Mouse (Mus musculus): ENCODE data around the gene Aqp12.

The Aqp12 gene

DNA sequence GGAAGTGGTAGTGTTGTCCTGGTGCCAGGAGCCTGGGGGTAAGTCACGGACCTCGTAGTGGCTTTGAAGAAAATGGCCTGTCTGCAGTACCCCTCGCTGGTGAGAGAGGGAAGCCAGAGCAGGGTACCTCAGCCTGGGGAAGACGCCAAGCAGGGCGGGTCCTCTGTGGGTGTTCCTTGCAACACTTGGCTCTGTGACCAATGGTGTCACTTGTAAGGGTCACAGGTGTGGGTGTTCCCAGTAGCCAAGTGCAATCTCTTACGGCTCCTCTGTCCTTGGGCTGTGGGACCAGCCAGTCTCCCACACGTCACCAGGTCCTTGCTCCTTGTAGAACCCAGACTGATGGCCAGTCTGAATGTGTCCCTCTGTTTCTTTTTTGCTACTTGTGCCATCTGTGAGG lies at the start of gene Aqp12:
TSS of gene Aqp12 (plus strand) at position 274 of the 400 bp plus-strand sequence.
- no peak for DNase-seq

DNA sequence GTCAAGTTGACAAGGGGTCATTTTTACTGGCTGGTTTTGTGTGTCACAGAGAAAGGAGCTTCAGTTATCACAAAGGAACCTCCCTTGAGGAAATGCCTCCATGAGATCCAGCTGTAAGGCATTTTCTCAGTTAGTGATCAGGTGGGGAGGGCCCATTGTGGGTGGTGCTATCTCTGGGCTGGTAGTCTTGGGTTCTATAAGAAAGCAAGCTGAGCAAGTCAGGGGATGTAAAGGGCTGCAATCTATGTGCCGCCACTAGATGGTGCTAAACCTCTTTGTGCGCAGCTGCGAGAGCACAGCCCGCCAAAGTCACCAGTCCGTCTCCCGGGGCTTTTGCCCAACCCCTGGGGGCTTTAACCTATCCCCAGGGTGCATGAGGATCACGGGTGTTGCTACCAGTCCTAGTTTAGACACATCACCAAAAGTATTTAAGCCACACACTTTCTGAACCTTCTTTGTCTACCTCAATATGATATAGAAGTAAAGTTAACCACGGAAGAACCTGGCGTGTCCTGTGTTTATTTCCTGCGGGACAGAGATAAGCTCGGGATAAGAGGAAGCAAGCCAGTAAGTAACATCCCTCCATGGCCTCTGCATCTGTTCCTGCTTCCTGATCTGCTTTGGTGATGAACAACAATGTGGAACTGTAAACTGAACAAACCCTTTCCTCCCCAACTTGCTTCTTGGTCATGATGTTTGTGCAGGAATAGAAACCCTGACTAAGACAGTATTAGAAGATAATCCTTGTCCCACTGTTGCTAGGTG lies 49.4 kb upstream of the Aqp12 start:
- peak; percentile 95 for DNase-seq

DNA sequence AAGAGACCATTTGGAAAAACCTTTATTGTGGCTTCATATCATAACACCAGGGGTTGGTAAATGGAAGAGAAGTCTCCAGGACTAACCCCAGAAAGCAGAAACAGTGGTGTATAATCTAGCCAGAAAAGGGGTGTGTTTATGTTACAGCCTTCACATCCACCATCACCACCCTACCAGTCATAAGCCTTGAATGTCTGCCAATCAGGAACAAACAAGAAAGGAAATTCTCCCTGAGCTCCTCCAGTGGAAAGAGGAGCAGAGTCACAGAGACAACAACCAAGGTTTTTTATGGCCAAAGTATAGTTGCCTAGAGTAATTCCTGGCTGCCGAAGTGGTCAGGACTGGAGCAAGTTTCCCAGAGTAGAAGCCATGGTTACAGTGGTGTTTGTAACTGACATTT lies 47.1 kb upstream of the Aqp12 start:
- DNase-seq, result peak; percentile 67

DNA sequence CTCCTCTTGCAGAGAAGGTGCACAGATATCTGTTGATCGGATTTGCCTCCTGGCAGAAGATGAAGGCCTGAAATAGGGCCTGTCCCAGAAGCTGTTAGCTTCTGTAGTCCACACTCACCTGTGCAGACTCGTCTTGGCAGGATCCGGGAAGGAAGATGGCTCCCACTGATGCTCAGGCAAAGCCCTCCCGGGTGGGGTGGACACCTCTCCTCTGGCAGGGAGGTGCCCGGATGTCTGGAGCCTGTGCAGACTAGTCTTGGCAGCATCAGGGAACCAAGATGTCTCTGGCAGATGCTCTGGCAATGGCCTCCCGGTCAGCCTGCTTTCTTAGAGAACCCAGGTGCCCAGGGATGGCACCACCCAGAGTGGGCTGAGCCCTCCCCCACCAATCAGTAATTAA lies 35.3 kb upstream of the Aqp12 start:
- DNase-seq, result peak; percentile 86

DNA sequence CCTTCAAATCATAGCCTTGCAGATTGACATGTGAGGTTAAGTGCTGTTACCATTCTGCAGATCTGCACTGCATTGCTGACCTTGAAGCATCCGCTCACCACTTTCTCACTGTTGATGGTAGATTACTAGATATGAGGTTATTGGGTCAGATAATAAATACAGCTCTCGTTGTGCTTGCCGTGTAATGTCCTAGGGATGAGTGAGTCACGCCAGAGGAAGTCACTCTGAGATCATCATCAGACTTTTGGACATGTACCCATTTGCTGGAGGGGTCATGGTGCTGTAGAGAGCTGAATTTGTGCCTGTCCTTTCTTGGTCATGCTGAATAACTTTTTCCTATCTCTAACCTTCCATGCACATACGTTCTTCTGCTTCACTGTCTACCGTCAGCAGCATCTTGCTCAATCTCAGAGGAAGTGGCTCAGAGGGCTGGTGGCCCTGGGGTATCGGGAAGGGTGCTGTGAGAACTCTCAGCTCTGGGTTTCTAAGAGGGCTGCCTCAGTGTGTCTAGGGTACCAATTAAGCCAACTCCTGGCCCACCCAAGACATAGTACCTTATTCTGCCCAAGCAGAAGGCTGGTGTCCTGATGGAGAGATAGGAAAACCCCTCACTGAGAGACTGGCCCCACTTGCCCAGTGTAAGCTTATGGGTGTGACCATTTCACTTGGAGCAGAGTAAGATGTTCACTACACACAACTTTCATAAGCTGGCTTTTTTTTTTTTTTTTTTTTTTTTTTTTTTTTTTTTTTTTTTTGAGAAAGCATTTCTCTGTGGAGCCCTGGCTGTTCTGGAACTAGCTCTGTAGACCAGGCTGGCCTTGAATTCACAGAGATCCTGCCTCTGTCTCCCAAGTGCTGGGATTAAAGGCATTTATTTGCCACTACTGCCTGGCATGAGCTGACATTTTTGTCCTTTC lies 34.0 kb upstream of the Aqp12 start:
- DNase-seq, result peak; percentile 87

DNA sequence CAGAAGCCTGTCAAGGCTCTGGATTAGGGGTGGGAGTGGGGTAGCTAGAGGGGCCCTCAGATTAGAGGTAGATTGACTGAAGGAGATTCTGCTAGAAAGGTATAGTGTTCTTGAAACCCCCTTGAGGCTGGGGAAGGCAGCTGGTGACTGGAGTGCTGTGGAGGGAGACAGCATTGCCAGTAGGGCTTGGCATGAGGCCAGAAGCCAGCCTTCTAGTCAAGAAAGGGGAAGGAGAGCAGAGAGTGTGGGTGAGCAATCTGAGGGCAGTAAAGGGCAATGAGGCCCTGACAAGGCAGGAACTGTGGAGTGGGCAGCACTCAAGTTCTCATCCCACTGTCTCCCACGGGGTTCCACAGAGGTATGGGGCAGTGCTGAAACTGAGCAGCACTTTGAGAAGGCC lies 33.3 kb upstream of the Aqp12 start:
- DNase-seq, result peak; percentile 95

DNA sequence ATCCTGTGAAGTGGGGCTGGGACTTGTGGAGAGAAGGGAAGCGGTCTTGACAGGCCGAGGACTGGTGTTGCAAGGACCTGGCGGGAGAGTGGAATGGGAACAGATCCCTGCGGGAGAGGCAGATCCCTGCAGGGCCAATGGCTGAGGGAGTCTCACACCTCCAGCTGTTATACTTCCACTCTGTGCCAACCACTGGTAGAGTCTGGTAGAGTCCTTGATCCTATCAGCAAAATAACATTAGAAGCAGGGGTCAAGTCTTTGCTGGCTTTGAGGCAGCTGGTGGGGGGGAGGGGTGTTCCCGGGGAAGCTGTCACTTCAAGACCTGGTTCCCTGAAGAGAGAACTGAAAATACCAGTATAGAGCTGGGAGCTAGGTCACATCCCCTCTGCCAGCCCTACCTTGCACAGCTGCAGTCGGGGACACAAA lies 30.0 kb upstream of the Aqp12 start:
- DNase-seq, result peak; percentile 94

DNA sequence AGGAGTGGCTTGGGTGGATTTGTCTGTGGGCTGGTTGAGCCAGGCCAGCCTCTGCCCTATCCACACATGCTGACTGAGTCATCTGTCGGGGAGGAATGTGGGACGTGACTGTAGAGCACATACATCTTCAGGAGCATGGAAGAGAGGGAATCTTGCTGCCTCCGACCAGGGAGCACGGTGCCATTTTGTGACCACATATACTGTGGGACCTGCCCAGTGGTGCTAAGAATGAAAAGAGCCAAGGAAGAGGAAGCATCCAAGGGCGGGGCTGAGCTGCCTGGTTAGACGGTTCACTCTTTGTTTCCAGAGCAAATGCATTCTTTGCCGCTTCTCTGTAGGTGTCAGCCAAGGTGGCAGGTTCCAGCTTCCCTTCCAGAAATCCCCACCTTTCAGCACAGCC lies 27.5 kb upstream of the Aqp12 start:
- DNase-seq, result peak; percentile 88

DNA sequence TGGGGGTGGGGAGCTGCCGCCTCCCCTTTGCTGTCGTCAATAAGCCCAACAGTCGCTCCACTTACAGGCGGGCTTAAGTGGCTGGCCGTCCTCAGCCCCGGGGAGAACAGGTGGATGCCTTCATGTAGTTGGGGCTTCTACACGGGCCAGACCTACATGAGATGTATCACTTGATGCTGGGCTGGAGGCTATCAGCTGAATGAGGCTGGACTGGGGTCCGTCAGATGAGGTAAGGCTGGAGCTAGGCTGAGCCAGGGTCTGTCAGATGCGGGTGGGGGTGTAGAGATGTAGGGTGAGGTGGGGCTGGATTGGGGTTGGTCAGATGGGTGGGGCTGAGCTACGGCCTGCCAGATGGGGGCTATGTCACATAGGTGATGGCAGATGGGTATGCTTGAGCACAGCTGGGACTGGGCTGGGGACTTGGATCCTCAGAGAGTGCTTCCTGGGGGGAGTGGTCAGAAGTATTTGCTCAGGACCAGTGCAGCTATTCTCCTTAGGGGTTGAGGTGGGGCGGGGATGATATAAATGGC lies 27.0 kb upstream of the Aqp12 start:
- peak; percentile 93 for DNase-seq

DNA sequence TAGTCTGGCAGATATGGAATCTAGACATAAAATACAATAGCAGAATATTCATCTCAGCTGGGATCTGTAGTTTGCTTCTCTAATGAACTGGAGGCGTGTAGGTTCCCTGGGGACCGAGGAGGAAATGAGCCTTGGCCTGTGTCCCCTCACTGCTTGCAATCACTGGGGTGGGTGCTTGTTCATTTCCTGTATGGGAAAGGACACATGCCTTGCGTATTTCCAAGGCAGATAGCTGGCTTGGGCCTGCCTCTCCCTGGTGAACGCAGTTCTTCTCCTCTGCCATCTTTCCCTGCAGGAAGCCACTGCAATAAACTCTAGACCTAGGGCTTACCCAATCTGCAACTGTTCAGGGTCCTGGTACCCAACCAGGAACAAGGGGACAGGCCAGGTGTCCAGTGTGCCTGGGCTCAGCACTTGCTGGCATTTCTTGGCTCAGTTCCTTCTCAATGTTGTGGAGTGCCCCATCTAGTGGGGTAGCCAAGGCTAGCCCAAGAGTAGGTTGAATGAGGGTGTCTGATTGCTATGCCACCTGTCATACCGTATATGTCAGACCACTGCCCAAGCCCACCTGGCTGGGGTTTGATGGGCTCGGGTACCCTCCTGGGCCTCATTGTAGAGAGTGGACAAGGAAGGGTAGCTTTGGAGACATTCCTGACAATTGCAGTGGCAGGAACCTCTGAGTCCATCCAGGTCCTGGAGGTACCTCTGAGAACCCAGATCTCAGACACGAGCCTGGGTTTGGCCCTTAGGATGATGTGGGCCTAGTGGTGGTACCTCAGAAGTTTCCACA lies 24.9 kb upstream of the Aqp12 start:
- peak; percentile 99 for DNase-seq

DNA sequence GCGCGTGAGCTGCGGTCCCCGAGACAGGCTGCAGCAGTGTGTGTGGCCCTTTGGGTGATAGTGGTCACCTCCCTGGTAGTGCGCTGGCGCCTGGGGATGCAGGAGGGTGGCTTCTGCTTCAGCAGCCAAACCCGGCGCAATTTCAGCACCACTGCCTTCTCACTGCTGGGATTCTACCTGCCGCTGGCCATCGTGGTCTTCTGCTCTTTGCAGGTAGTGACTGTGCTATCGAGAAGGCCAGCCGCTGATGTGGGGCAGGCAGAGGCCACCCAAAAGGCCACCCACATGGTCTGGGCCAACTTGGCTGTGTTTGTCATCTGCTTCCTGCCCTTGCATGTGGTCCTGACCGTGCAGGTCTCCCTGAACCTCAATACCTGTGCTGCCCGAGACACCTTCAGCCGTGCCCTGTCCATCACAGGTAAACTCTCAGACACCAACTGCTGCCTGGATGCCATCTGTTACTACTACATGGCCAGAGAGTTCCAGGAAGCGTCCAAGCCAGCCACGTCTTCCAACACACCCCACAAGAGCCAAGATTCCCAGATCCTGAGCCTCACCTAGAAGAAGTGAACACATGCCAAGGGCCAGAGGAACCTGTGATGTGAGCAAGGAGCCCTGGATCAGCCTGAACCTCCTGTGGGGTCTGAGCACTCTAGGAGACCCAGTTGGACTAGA lies 23.1 kb upstream of the Aqp12 start:
- peak; percentile 87 for DNase-seq

DNA sequence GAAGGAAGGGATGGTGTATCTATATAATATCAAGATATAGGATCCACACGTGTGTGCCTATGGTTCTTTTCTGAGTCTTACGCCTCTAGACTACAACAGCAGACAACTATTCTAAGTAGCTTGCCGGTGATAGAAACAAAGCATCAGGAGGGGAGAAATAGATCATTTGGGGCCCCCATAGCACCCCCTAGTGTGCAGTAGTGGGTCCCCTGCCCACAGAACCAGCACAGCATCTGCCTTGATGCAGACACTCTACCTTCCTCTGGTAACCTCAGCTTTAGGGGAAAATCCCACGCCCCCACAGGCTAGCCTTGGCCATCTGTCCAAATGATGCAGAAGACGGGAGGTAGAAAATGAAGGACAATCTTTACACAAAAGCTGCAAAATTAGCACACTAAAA lies 21.1 kb upstream of the Aqp12 start:
- DNase-seq, result no peak

DNA sequence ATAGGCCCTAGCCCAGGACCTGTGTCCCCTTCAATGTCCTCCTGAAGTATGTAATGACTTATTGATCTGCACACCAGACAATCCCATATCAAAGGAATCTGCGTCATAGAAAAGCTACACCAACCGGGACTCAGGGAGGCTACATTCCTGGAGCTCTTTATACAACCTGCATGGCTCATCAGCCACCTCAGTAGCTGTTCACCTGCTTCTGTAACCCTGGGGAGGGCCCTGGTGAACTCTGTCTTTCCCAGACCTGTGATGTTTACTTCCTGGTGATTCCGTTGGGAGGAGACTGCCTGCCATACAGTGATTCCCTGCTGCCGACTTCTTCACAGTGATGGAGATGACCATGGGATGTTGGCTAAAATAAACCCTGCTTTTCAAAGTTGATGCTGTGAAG lies 17.2 kb upstream of the Aqp12 start:
- peak; percentile 43 for DNase-seq

DNA sequence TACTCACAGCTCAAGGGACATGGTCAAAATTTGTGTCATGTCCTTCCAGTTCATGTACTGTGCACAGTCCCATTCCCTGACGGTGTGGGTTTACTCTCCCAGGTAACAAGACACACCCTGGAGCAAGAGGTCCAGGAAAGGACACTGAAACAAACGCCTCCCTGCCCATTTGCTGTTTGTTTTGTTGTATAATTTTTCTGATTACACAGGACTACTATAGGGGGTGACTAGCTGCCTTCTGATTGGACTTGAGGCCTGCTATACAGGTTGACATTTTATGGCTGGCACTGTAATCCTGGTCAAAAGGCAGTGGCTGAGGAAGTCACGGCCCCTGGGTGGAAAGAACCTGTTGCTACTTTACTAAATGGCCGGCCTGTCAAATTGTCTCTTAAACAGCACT lies 16.2 kb upstream of the Aqp12 start:
- peak; percentile 48 for DNase-seq

DNA sequence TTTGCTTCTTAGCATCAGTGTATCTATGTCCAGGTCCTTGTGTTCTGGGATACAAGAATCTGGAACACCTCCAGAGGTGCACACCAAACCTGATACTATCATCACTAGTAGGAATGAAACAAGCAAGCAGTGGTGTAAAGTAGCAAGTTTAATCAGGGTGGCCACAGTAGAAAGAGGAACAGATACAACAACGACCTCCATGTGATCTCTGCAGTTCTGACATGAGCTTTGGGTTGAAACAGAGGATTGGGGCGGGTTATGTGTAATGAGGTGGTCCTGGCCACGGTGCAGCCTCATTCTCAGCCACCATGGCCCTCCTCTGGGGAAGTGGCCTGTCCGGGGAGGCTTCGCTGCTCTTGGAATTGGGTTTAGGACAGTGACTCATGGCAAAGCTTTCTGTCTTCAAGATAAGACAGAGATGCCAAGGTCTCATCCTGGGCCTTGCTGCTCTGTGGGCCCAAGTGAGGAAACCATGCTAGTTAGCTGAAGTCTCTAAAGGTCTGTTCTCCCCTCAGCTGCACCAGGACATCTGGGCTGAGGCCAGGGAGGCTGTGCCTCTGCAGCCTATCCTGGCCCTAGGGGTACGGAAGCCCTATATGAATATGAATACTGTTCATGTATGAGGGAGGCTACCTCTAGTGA lies 13.8 kb upstream of the Aqp12 start:
- peak; percentile 70 for DNase-seq

DNA sequence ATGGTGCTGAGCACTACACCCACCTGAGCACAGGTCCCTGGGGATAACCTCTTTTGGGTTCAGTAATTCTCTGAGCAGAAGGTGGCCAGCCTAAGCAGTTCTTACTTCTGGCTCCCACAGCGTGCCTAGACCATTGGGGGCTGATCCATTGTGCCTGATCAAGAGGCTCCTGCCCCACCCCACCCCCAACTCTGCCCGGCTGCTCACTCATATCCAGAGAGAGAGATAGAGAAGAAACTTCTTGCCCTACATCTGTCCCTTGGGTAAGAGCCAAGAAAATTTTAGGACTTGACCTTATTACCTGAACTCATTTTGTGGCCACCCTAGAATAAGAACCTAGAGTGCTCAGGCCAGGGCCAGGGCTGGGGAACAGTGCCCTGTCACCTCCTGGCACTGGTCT lies 13.3 kb upstream of the Aqp12 start:
- no peak for DNase-seq

DNA sequence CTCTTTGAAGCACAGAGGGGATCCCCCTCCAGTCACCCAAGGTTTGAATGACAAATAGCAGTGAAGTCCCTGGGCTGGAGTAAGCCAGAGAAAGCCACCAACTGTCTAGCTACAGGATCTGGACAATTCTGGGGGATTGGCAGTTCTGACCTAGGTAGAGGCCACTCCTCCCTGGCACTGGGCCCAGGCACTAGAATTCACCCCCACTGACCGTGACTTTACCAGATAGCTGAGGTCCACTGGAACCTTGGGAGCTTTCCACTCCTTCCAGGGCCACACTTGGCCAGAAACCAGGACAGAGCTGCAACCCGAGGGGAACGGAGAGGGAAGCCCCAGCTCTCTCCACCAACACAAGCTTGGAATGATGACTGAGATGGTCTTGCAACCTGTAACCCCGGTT lies 3.1 kb downstream of the Aqp12 start:
- DNase-seq, result no peak

DNA sequence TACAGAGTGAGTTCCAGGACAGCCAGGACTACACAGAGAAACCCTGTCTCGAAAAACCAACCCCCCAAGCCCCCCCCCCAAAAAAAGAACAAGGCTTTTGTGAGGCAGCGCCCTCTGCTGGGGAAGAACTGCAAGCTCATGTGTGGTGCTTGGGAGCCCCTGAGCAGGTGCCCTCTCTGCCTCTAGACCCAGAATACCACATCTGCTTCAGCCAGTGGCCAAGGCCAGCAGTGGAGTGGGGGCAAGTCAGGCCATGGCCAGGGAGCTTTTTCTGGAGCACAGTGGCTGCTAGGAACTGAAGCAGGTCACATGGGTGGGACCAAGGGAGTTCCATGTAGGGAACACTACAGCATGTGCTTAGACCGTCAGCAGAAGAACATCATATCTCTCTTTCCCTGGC lies 4.6 kb downstream of the Aqp12 start:
- DNase-seq, result peak; percentile 94

DNA sequence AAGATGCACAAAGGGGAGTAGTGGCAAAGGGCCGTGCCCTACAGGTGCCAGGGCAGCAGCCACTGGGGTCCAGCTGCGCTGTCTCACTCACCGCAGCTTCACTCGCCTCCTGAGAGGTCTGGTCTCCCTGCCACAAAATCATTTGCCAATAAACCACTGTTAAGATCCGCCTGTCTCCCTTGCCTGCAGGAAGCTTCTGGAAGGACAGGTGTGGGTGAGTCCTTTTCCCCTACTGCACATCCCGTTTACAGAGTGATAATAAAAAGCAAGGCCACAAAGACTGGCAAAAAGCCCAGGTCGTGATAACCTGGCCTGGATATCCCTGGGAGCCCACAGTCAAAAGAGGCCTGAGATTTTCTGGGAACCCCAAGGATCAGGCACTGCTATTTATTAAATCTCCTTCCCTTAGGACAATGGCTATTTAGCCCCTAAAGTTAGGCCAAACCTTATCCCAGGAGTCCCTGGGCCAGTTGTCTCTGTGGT lies 6.0 kb downstream of the Aqp12 start:
- peak; percentile 94 for DNase-seq

DNA sequence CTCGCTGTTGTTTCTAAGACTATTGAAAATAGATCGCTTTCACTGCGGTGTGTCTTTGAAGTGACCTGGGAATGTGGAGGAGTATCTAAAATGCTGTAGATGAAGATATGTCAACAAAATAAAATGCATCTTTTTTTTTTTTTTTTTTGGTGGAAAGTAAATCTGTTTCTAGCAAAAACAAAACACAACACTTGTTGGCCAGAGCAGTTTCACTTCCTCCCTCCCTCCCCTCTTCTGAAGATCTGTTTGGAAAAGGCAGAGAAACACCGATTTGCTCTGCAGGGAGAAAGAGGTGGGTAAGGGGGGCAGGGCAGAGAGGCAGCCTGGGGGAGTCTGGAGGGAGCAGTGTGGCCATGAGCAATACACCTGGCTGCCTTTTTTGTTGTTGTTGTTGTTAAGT lies 7.2 kb downstream of the Aqp12 start:
- no peak for DNase-seq

DNA sequence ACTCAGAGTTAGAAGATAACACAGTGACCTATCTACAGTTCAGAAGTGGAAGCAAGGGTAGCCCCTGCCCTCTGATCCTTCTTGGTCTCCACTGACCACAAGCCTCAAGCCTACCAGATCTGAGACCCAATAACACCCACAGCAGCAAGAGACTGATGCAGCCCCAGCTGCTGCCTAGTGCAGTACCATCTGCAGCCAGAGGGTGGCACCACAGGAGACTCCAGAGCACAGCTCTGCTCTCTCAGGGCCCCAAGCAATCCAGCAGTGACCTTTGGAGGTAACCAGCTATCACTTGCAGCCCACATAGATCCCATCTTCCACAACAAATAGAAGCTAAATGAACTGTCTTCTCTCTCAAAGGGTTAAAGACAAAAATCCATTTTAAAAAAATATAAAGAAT lies 8.3 kb downstream of the Aqp12 start:
- DNase-seq, result peak; percentile 95

DNA sequence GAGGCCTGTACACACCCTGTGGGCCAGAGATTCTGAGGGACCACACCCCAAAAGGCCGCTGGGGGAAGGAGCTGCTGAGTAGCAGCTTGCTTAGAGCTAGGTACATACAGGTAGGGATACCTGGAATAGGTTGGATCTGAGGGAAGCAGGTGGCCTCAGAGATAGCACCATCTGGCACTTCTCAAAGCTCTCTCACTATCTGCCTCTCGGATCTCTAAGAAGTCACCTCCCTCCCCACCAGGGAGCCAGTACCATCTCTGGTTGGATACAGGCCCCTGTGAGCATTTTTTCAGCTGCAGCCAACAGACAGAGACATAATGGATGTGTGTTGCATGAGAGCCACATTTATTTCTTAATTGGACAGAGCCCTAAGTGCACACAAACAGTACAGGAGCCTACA lies 9.0 kb downstream of the Aqp12 start:
- DNase-seq, result no peak
